Mouse (Mus musculus): Measurements from ENCODE around the gene Tm7sf3. TPM values are rescaled to one million over a fixed set of nuclear protein-coding genes. Genes with fewer than 3 reads are reported as not detected.

Tm7sf3 gene
- 10.4 and 33.5 TPM in 2 replicates for polyA plus RNA-seq (2012; ENCODE audit: low replicate concordance)

DNA sequence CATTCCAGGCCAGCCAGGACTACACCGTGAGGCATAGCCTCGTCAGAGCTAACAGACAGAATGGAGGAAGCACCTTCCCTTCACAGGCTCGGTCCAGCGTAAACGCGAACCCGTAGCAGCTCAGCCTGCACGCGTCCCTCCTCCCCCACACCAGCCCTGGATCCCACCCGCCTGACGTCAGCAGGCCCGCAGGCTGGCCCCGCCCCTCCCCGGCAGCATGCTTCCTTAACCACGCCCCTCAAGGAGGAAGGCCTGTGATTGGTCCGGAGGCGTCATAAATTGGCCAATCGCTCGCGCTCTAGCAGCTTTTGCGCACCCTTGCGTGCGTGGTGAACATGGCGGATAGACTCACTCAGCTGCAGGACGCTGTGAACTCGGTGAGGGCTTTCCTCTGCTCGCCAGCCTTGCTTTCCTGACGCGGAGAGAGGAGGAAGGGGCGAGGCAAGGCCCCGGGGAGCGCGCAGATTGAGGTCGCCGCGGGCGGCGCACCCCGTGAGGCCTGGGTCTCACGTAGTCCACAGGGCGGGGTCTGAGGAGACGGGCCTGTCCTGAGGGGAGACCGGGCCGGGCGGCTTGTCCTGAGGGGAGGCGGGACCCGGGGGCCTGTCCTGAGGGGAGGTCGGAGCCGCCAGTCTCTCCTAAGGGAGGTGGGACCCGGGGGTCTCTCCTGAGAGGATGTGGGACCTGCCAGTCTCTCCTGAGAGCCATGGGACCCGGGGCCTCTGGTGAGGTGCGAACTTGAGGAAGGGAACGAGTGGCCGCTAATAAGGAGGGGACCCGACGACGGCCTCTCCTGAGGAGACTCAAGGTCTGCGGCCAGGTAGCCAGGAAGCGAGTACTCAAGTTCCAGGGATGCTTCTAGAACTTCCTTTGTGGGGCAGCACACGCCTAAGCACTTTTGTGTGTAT lies at the start of gene Tm7sf3, which contains the start of gene Med21:
Gene Tm7sf3 (minus strand): TSS at position 549 of the 908 bp plus-strand sequence.
Gene Med21 (plus strand): TSS at position 272 of the 908 bp plus-strand sequence.

DNA sequence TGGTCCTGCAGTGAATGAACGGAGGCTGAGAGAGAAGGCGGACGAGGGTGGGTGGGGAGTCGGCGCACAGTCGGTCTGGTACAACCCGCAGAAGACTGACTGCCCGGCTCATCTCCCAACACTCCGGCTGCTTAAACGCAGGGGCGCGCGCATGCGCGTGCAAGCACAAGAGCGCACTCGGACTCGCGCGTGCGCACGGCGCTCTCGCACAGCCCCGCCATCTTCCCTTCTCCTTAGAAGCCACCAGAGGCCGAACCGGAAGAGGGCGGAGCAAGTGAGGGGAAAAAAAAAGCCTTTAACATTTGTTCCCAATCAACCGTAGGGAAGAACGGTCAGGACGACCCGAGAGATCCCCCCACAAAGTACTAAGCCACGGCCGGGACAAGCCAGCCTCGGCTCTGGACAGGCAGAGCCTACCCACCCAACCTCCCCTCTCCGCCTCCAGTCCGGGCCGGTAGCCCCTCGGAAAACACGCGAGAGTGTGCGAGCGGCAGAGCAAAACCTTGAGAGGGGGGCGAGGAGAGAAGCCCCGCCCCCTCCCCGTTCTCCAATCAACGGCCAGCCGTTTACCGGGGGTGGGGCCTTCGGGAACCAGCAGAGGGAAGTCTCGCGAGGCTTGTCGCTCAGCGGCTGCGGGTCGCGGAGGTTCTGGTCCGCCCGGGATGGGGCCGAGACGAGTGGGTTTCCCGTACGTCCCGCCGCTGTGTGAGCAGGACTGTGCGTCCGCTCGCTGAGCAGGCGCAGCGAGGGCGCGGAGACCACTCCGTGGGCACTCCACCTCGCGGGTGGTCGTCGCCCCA lies 65.1 kb downstream of the Tm7sf3 start, which contains the start of gene Ints13:
Gene Ints13 (minus strand): TSS at position 526 of the 800 bp plus-strand sequence.

DNA sequence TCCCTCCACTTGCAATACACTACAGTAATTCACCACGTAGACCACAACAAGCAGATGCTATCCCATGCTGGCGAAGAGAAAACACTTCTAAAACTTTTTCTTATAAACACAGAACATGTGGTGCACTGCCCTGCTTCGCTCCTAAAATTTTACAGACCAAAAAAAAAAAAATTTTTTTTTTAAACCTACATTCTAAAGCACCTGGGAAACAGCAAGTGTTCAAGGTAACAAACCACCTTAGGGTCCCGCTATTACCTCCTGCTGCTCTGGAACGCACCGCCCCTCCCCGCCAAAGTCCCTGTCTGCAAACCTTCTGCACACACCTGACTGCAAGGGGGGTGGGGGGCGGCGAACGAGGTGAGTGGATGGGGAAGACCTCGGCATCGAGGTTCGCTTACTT lies 65.7 kb downstream of the Tm7sf3 start, which contains the start of gene Fgfr1op2:
Gene Fgfr1op2 (plus strand): TSS at position 301 of the 400 bp plus-strand sequence.

Other genes with a start within 250 kb of the Tm7sf3 start
- 0.87 and 2.4 TPM in 2 replicates for gene Itpr2, start 140.6 kb downstream of the Tm7sf3 start, polyA plus RNA-seq (2012; ENCODE audit: low replicate concordance)
- gene Fgfr1op2, start 65.6 kb downstream of the Tm7sf3 start, polyA plus RNA-seq (2012; ENCODE audit: low replicate concordance), result 65.4 and 84.3 TPM in 2 replicates
- 9.9 and 31.2 TPM in 2 replicates for gene Ints13, start 65.0 kb downstream of the Tm7sf3 start, polyA plus RNA-seq (2012; ENCODE audit: low replicate concordance)
- 1.6 and 1.9 TPM in 2 replicates for gene Med21, start 277 bp downstream of the Tm7sf3 start, polyA plus RNA-seq (2012; ENCODE audit: low replicate concordance)
- gene Stk38l, start 82.2 kb upstream of the Tm7sf3 start, polyA plus RNA-seq (2012; ENCODE audit: low replicate concordance), result 0.26 and 0.67 TPM in 2 replicates
- gene Arntl2, start 153.2 kb upstream of the Tm7sf3 start, polyA plus RNA-seq (2012; ENCODE audit: low replicate concordance), result 0.44 TPM in 1 of 2 replicates, not detected in the other
- not detected in 2 replicates for gene Smco2, start 207.3 kb upstream of the Tm7sf3 start, polyA plus RNA-seq (2012; ENCODE audit: low replicate concordance)
- 0.91 and 1.7 TPM in 2 replicates for gene Ppfibp1, start 245.7 kb upstream of the Tm7sf3 start, polyA plus RNA-seq (2012; ENCODE audit: low replicate concordance)

Measured in leukemia stem cell, adult 10-12 weeks (primary cell).